Mouse (Mus musculus) lung, embryonic 14.5 days (tissue): ENCODE measurements around the gene Ube2n. TPM values are rescaled to one million over a fixed set of nuclear protein-coding genes. Genes with fewer than 3 reads are reported as not detected.

Experiments used
- ATAC-seq: fragments of 200-750 bp; cut with Nextera tagmentation; 2 replicates; pipeline ENCODE4 v1.8.0; 2017; ENCODE audit warnings: mild to moderate bottlenecking, moderate TSS enrichment, moderate library complexity; ENCODE audit not compliant: insufficient read depth
- DNase-seq: peaks from one replicate; pipeline ENCODE4 v3.0.0-alpha.2; 2015
- H3K27ac ChIP-seq: fragments of 300-500 bp; sonication (generic); 2 replicates; pipeline ENCODE4 v1.5.1; 2014; ENCODE audit warnings: low read depth, mild to moderate bottlenecking, moderate library complexity
- H3K27me3 ChIP-seq: fragments of 300-500 bp; sonication (generic); 2 replicates; pipeline ENCODE4 v1.6.1; 2014; ENCODE audit warnings: low read length, control low read depth; ENCODE audit not compliant: insufficient read depth
- H3K36me3 ChIP-seq: fragments of 300-500 bp; sonication (generic); 2 replicates; pipeline ENCODE4 v1.6.1; 2014; ENCODE audit warnings: control low read depth; ENCODE audit not compliant: insufficient read depth
- H3K4me1 ChIP-seq: fragments of 300-500 bp; sonication (generic); 2 replicates; pipeline ENCODE4 v1.6.1; 2014; ENCODE audit warnings: antibody characterized with exemption, control low read depth; ENCODE audit not compliant: insufficient read depth
- H3K4me2 ChIP-seq: fragments of 300-500 bp; sonication (generic); 2 replicates; pipeline ENCODE4 v1.6.1; 2014; ENCODE audit warnings: mild to moderate bottlenecking
- H3K4me3 ChIP-seq: fragments of 300-500 bp; sonication (generic); 2 replicates; pipeline ENCODE4 v1.5.1; 2014; ENCODE audit warnings: low read depth, low read length
- H3K9ac ChIP-seq: fragments of 300-500 bp; sonication (generic); 2 replicates; pipeline ENCODE4 v1.6.1; 2014
- H3K9me3 ChIP-seq: fragments of 300-500 bp; sonication (generic); 2 replicates; pipeline ENCODE4 v1.6.1; 2016; ENCODE audit warnings: low read depth, low read length, control low read depth
- CTCF ChIP-seq: IDR thresholded peaks from 2 replicates; pipeline ENCODE4 v1.5.1; 2016; ENCODE audit warnings: antibody characterized with exemption, low read depth
- WGBS: fragments of 180-500 bp; shearing (Covaris S2); extraction: QIAGEN DNeasy Blood & Tissue Kit; methylation state at CpG from one replicate; pipeline ENCODE4 v1.1.7; 2014; 5-methylcytosine and 5-hydroxymethylcytosine counted together
- polyA plus RNA-seq: library from polyadenylated mRNA; unstranded; fragments of >200 nt; fragmentation: Nextera tagmentation; extraction: Ambion mirVana; gene quantifications from 2 replicates; pipeline ENCODE4 v1.2.1, GENCODE M21; 2014

Ube2n gene
- polyA plus RNA-seq, 1 experiment from 2014 or later, result 425 TPM

DNA sequence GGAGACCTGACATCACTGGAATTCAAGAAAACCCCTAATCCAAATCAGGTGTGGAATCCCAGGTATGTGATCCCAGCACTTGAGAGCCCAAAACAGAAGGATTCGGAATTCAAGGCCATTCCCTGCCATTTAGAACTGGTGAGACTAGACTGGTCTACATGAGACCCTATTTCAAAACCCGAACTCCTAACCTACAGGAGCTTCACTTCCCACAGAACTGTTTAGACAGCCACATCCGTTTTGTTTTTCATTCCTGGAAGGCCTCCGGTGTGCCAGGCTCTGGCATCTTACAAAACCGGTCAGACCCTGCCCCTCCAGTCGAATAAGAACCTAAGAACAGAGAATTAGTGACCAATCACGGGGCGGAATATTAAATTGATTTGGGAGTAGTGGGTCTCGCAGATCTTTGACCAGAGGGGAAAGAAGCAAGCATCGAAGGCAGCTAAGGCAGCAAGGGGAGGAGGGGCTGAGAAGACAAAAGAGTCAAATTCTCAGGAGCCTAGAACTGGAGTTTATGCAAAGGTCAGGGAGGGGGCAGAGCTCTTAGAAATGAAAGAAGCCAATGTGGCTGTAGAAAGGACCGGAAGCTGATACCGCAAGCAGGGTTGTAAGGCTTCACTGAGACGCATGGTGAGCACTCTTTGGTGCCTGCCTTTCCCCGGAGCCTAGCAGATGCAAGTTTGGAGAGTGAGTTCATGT is 50.4 kb downstream of the Ube2n start:
- 19% methylated on average over 14 of the region's 14 CpGs for WGBS
- no peak for TF ChIP-seq CTCF
- Histone ChIP-seq H3K9me3 (no peaks in the 10 kb centered on the region), H3K4me3 (no peak overlapping the region), H3K36me3 (no peaks in the 10 kb centered on the region), H3K9ac (no peak overlapping the region), H3K27me3 (no peaks in the 10 kb centered on the region), H3K4me1 (peaks cover 7% of the 10 kb centered on the region; the same call in 1 of the 2 replicates), H3K27ac (peak overlapping the region; percentile 78; the same call in 1 of the 2 replicates), H3K4me2 (peak overlapping the region; percentile 37)
- ATAC-seq (no peak), DNase-seq (peak; percentile 64)

DNA sequence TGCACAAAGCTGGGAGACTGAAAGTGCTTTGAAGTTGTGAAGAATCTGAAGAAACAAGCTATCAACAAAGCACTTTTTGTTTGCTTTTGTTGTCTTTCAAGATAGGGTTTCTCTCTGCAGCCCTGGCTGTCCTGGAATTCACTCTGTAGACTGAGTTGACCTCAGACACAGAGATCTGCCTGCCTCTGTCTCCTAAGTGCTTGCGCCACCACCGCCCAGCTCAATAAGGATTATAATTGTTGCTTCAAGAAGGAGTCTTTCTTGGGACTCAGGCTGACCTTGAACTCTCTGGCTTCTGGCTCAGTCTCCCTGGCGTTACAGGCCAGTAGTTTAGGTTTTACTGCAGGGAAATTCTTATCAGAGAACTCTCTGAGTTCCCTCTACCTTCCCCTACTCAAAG is 51.8 kb downstream of the Ube2n start:
- Histone ChIP-seq H3K36me3 (no peaks in the 10 kb centered on the region), H3K4me2 (no peak overlapping the region), H3K27me3 (no peaks in the 10 kb centered on the region), H3K4me1 (peaks cover 5% of the 10 kb centered on the region; the same call in 1 of the 2 replicates), H3K9ac (no peak overlapping the region), H3K4me3 (no peak overlapping the region), H3K9me3 (no peaks in the 10 kb centered on the region), H3K27ac (no peak overlapping the region)
- ATAC-seq (no peak), DNase-seq (no peak)
- no peak for TF ChIP-seq CTCF
- WGBS, result 87% methylated on average over 3 of the region's 3 CpGs

DNA sequence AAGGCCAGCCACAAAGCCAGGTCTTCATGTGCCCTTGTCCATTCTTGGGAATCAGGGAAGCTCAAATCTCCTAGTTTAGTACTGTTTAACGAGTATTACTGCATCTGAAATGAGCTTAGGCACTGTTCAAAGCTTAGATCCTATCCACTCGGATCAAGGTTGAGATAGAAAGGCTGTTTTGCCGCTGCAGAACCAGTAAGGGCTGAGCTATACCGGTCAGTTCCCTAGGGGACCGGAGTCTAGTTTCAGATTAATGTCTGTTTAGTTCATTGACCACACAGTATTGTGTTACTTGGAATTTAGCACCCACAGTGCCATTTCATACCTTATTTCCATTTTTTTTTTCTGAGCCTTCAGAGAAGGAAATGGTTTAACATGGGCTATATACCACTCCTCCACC is 52.6 kb downstream of the Ube2n start:
- H3K4me1 ChIP-seq, result peaks cover 5% of the 10 kb centered on the region; the same call in 1 of the 2 replicates
- H3K36me3 ChIP-seq, result no peaks in the 10 kb centered on the region
- H3K27me3 ChIP-seq, result no peaks in the 10 kb centered on the region
- no peak overlapping the region for H3K4me3 ChIP-seq
- H3K27ac ChIP-seq, result no peak overlapping the region
- TF ChIP-seq CTCF, result no peak
- no peak overlapping the region for H3K9ac ChIP-seq
- no peaks in the 10 kb centered on the region for H3K9me3 ChIP-seq
- DNase-seq (no peak), ATAC-seq (no peak)
- 74% methylated on average over 5 of the region's 5 CpGs for WGBS
- no peak overlapping the region for H3K4me2 ChIP-seq

- ATAC-seq, result no peak
Observed at GRCm38 (mm10) chr10:95568016-95568415, 53.1 kb downstream of the Ube2n start.

DNA sequence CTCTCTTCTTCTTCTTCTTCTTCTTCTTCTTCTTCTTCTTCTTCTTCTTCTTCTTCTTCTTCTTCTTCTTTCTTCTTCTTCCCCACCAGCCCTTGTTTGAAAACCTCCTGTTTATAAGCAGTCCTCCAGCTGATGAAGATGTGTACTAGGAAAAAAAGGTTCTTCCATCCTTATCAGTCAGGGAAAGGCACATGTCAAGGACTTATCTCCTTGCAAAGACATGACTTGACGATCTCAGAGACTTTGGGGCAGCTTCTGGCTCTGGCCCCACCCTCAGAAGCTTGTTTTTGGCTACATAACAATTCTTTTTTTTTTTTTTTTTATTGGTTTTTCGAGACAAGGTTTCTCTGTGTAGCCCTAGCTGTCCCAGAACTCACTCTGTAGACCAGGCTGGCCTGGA is 54.5 kb downstream of the Ube2n start:
- Histone ChIP-seq H3K27ac (no peak overlapping the region), H3K4me2 (no peak overlapping the region), H3K4me1 (peaks cover 4% of the 10 kb centered on the region; the same call in 1 of the 2 replicates), H3K4me3 (no peak overlapping the region), H3K27me3 (no peaks in the 10 kb centered on the region), H3K9me3 (no peaks in the 10 kb centered on the region), H3K36me3 (no peaks in the 10 kb centered on the region), H3K9ac (no peak overlapping the region)
- no peak for DNase-seq
- ATAC-seq, result no peak
- no peak for TF ChIP-seq CTCF
- 46% methylated on average over 2 of the region's 2 CpGs for WGBS

More at GRCm38 (mm10) chr10:95568016-95568415, 53.1 kb downstream of the Ube2n start:
- H3K27ac ChIP-seq, result no peak overlapping the region
- H3K9me3 ChIP-seq, result no peaks in the 10 kb centered on the region
- peaks cover 5% of the 10 kb centered on the region; the same call in 1 of the 2 replicates for H3K4me1 ChIP-seq
- no peak for DNase-seq
- H3K27me3 ChIP-seq, result no peaks in the 10 kb centered on the region
- TF ChIP-seq CTCF, result no peak
- H3K4me3 ChIP-seq, result no peak overlapping the region
- WGBS, result 76% methylated on average over 6 of the region's 6 CpGs
- no peaks in the 10 kb centered on the region for H3K36me3 ChIP-seq
- no peak overlapping the region for H3K9ac ChIP-seq
- no peak overlapping the region for H3K4me2 ChIP-seq

DNA sequence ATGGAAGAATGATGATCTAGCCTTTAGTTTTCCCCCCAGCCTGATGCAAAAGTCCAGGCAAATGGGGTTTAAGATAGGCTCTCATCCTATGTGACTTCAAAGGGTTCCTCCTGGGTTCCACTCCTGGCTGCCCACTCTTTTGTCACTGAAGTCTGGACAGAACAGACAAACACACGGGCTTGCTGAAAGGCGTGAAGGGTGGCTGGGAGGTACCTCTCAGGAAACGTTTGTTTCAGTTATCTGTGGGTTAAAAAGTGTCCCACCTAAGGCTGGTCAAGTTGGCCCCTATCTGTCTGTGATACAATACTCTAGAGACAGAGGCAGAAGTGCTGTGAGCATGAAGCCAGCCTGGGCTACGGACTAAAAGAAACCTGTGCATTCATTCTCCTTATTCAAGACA is 60.0 kb downstream of the Ube2n start:
- ATAC-seq (no peak), DNase-seq (no peak)
- Histone ChIP-seq H3K9ac (no peak overlapping the region), H3K27me3 (no peaks in the 10 kb centered on the region), H3K36me3 (no peaks in the 10 kb centered on the region), H3K4me2 (no peak overlapping the region), H3K9me3 (no peaks in the 10 kb centered on the region), H3K4me1 (0 out of 2 replicates have a peak, but pooled peaks cover 4% of the 10 kb centered on the region), H3K4me3 (no peak overlapping the region), H3K27ac (no peak overlapping the region)
- 45% methylated on average over 4 of the region's 4 CpGs for WGBS
- no peak for TF ChIP-seq CTCF

- no peaks in the 10 kb centered on the region for H3K9me3 ChIP-seq
- DNase-seq, result no peak
- TF ChIP-seq CTCF, result no peak
- H3K9ac ChIP-seq, result no peak overlapping the region
- H3K4me3 ChIP-seq, result no peak overlapping the region
- 57% methylated on average over 10 of the region's 10 CpGs for WGBS
- no peaks in the 10 kb centered on the region for H3K36me3 ChIP-seq
- no peak for ATAC-seq
- H3K27me3 ChIP-seq, result no peaks in the 10 kb centered on the region
- H3K27ac ChIP-seq, result peak overlapping the region; percentile 5; the same call in 1 of the 2 replicates
- H3K4me2 ChIP-seq, result no peak overlapping the region
- 0 out of 2 replicates have a peak, but pooled peaks cover 4% of the 10 kb centered on the region for H3K4me1 ChIP-seq
Observed at GRCm38 (mm10) chr10:95575839-95576380, 61.0 kb downstream of the Ube2n start.
